Mouse (Mus musculus) heart, embryonic 16.5 days (tissue): ENCODE measurements around the gene Olfr96. TPM values are rescaled to one million over a fixed set of nuclear protein-coding genes. Genes with fewer than 3 reads are reported as not detected.

ENCODE experiments used
- ATAC-seq: fragments of 200-750 bp; cut with Nextera tagmentation; replicated peaks from 2 replicates; pipeline ENCODE4 v1.8.0; 2017; ENCODE audit warnings: moderate number of reproducible peaks; ENCODE audit not compliant: insufficient read depth, low FRiP score; ENCODE audit errors: extremely low read depth
- H3K27ac ChIP-seq: fragments of 300-500 bp; sonication (generic); 2 replicates; pipeline ENCODE4 v1.5.1; 2014; ENCODE audit warnings: mild to moderate bottlenecking, low read length, control low read depth, moderate library complexity
- H3K27me3 ChIP-seq: fragments of 300-500 bp; sonication (generic); 2 replicates; pipeline ENCODE4 v1.6.1; 2014; ENCODE audit warnings: low read length, mixed read lengths; ENCODE audit not compliant: control insufficient read depth, insufficient read depth
- H3K36me3 ChIP-seq: fragments of 300-500 bp; sonication (generic); 2 replicates; pipeline ENCODE4 v1.6.1; 2014; ENCODE audit not compliant: control insufficient read depth, insufficient read depth
- H3K4me1 ChIP-seq: fragments of 300-500 bp; sonication (generic); 2 replicates; pipeline ENCODE4 v1.6.1; 2014; ENCODE audit warnings: low read length, mixed read lengths; ENCODE audit not compliant: control insufficient read depth, insufficient read depth
- H3K4me2 ChIP-seq: fragments of 300-500 bp; sonication (generic); 2 replicates; pipeline ENCODE4 v1.6.1; 2014; ENCODE audit warnings: low read depth, mild to moderate bottlenecking, control low read depth, low read length
- H3K4me3 ChIP-seq: fragments of 300-500 bp; sonication (generic); 2 replicates; pipeline ENCODE4 v1.5.1; 2014; ENCODE audit warnings: mild to moderate bottlenecking, control low read depth, low read length
- H3K9ac ChIP-seq: fragments of 300-500 bp; sonication (generic); 2 replicates; pipeline ENCODE4 v1.6.1; 2014; ENCODE audit warnings: low read length, control low read depth
- H3K9me3 ChIP-seq: fragments of 300-500 bp; sonication (generic); replicated peaks from 2 replicates; pipeline ENCODE4 v1.6.1; 2016; ENCODE audit warnings: low read length; ENCODE audit not compliant: control insufficient read depth
- WGBS: fragments of 180-500 bp; shearing (Covaris S2); extraction: QIAGEN DNeasy Blood & Tissue Kit; methylation state at CpG from one replicate; pipeline ENCODE4 v1.1.7; 2014; 5-methylcytosine and 5-hydroxymethylcytosine counted together
- polyA plus RNA-seq: library from polyadenylated mRNA; unstranded; fragments of >200 nt; fragmentation: Nextera tagmentation; extraction: Ambion mirVana; gene quantifications from 2 replicates; pipeline ENCODE4 v1.2.1, GENCODE M21; 2015

Olfr96 gene
- not detected in 2 replicates for polyA plus RNA-seq

DNA sequence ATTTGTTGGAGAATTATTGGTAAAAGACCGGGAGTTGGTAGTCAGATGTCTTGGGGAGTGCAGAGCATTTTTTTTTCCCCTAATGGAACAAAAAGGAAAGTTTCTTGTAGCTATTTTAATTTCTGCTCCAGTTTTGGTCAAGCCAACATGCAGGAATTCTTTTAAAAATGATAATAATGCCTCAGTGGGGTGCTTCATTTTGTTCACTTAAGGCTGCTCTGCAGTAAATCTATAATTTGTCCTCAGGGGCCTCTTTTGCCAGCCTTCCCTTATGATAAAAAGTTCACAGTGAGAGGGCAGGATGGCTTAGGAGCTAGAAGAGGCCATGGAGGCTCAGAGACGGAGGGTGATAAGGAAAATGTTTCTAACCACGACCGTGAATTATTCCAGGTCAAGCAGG, at the start of gene Olfr96:
TSS of gene Olfr96 (plus strand) at position 301 of the 400 bp plus-strand sequence.
- Histone ChIP-seq H3K4me3 (no peak within 1 kb of the TSS), H3K27ac (no peak within 1 kb of the TSS), H3K9me3 (0 out of 2 replicates have a peak, but pooled peaks cover 2% of the 10 kb centered on the region), H3K27me3 (no peaks in the 10 kb centered on the region), H3K9ac (no peak within 1 kb of the TSS), H3K36me3 (no peaks in the 10 kb centered on the region), H3K4me1 (no peaks in the 10 kb centered on the region), H3K4me2 (no peak within 1 kb of the TSS)
- 50% methylated on average over 4 of the region's 4 CpGs for WGBS
- ATAC-seq: no peak

DNA sequence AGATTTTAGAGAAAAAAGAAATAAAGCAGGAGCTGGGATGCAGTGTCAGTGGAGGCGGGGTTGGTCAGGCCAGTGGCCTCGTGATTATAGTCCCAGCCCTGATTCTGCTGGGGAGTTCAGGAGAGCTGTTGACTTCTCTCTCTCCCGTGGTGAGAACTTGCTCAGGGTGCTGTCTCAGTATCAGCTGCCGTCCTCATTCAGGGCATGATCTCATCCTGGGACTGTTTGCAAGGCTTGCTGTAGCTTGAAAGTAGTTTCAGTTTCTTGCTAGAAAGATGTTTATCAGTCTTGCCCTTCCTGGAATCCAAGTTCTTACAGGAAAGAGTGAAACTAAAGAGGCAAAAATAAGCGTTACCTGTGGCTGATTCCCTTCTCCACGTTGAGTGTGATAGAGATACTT, 34.5 kb upstream of the Olfr96 start:
- Histone ChIP-seq H3K4me3 (no peak overlapping the region), H3K27me3 (no peaks in the 10 kb centered on the region), H3K4me1 (no peaks in the 10 kb centered on the region), H3K27ac (no peak overlapping the region), H3K4me2 (no peak overlapping the region), H3K9ac (no peak overlapping the region), H3K9me3 (no peaks in the 10 kb centered on the region), H3K36me3 (no peaks in the 10 kb centered on the region)
- WGBS: 24% methylated on average over 6 of the region's 6 CpGs
- ATAC-seq: no peak

DNA sequence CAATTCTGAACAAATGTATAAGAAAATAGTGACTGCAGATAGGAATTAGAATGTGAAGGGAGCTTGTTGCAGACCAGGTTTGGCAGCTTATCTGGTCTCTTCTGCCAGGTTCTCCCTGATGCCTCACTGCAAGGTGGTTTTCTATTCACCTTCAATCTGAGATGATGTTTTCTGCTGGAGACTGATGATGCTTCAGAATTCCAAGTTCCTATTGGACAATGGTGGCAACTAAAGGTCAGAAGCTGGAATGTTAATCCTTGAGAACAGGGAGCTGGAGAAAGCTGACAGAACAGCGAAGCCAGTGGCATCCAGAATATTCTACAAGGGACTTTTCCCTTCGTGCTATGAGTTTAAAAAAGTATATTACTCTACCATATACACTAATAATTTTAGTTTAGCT, 29.2 kb upstream of the Olfr96 start:
- WGBS: 42% methylated on average over 2 of the region's 2 CpGs
- Histone ChIP-seq H3K4me3 (no peak overlapping the region), H3K36me3 (no peaks in the 10 kb centered on the region), H3K9me3 (no peaks in the 10 kb centered on the region), H3K27me3 (peaks cover 12% of the 10 kb centered on the region), H3K4me2 (no peak overlapping the region), H3K27ac (no peak overlapping the region), H3K4me1 (no peaks in the 10 kb centered on the region), H3K9ac (no peak overlapping the region)
- ATAC-seq: no peak

DNA sequence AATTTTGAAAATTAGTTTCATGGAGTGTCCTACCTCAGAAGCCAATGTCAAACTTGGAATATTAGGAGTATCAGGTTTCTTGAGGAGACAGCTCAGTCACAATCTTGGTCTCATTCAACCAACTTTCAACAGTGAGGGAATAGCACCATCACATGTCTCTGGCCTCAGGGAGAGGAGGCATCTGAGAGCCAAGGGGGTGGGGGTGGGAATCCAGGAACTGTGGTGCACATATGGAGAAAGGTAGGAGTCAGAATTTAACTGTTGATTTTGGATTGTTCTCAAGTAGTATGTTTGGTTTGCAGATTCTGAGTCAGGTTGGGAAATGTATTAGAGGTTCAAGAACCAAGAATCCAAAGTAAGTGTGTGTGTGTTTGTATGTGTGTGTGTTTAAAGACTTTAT, 26.9 kb upstream of the Olfr96 start:
- H3K4me3 ChIP-seq: no peak overlapping the region
- ATAC-seq: no peak
- no peaks in the 10 kb centered on the region for H3K9me3 ChIP-seq
- H3K36me3 ChIP-seq: no peaks in the 10 kb centered on the region
- H3K27me3 ChIP-seq: peaks cover 33% of the 10 kb centered on the region
- H3K4me1 ChIP-seq: peaks cover 4% of the 10 kb centered on the region; the same call in 1 of the 2 replicates
- H3K9ac ChIP-seq: no peak overlapping the region
- H3K27ac ChIP-seq: no peak overlapping the region
- no peak overlapping the region for H3K4me2 ChIP-seq

DNA sequence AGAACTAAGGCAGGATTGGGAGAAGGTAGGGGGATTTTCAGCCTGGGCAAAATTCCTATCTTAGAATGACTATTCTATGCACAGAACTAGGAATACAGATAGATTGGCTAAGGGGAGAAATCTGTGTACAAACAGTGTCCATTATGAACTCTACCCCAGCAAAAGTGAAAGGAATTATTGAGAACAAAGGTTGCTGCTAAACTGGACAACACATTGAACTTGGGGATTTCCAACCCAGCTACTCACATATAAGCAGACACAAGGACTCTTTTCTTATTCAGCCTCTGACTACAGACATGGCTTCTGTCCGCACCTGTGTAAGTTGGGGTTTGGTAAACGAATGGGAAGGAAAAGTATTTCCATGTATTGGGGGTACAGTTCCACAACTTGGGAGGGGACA, 26.3 kb upstream of the Olfr96 start, which contains the start of gene Ubd:
TSS of gene Ubd (plus strand) at position 237 of the 400 bp plus-strand sequence.
- ATAC-seq: no peak
- no peaks in the 10 kb centered on the region for H3K36me3 ChIP-seq
- no peak within 1 kb of the TSS for H3K4me2 ChIP-seq
- no peaks in the 10 kb centered on the region for H3K9me3 ChIP-seq
- H3K27me3 ChIP-seq: peaks cover 35% of the 10 kb centered on the region
- no peak within 1 kb of the TSS for H3K9ac ChIP-seq
- peaks cover 4% of the 10 kb centered on the region; the same call in 1 of the 2 replicates for H3K4me1 ChIP-seq
- H3K4me3 ChIP-seq: no peak within 1 kb of the TSS
- no peak within 1 kb of the TSS for H3K27ac ChIP-seq
- WGBS: 63% methylated on average over 2 of the region's 2 CpGs

DNA sequence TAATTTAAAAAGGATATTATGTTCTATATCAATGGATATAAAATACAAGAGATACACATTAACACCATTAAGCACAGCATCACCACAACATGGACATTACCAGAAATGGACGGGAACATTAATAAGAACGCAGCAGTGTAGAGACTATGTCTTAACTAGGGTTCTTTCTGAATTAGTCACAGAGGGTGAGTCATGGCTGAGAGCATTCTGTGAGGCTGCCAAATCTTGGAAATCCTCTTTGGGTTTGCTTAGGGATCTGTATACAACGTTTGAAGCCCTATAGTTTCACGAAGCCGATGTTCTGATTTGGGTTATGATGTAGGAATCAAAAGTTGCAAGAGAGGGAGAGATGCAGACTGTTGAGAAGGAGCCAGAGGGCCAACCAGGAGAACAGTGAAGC, 25.2 kb upstream of the Olfr96 start:
- Histone ChIP-seq H3K9ac (no peak overlapping the region), H3K9me3 (no peaks in the 10 kb centered on the region), H3K4me3 (no peak overlapping the region), H3K27ac (no peak overlapping the region), H3K4me2 (no peak overlapping the region), H3K4me1 (peaks cover 4% of the 10 kb centered on the region; the same call in 1 of the 2 replicates), H3K27me3 (peaks cover 42% of the 10 kb centered on the region), H3K36me3 (no peaks in the 10 kb centered on the region)
- 75% methylated on average over 5 of the region's 5 CpGs for WGBS
- no peak for ATAC-seq

DNA sequence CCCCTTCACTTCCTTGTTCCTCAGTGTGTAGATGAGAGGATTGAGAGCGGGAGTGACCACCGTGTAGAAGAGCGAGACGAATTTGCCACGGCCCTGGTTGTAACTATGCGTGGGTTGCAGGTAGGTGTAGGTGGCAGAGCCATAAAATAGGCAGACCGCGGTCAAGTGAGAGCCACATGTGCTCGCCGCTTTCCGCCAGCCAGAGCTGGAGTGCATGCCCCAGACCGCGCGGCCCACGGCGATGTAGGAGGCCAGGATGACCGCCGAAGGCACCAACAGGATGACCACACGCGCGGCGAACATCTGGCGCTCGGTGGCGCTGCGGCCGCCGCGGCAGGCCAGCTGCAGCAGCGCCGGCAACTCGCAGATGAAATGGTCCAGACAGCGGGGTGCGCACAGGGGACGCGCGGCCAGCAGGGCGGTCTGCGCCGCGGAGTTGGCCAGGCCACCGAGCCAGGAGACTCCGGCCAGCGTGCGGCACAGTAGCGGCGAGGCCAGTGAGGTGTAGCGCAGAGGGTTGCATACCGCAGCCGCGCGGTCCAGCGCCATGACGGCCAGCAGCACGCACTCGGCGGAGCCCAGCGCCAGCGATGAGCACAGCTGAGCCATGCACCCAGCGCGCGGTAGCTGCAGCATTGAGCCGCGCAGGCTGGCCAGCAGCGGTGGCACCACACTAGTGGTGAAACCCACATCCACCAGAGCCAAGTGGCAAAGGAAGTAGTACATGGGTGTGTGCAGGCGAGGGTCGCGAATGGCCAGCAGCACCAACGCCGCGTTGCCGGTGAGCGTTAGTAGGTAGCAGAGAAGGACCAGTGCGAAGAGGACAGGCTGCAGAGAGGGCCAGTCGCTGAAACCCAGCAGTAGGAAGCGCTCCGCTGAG, 22.9 kb upstream of the Olfr96 start:
- Histone ChIP-seq H3K4me1 (peaks cover 4% of the 10 kb centered on the region; the same call in 1 of the 2 replicates), H3K27me3 (peaks cover 42% of the 10 kb centered on the region), H3K9ac (no peak overlapping the region), H3K36me3 (no peaks in the 10 kb centered on the region), H3K9me3 (no peaks in the 10 kb centered on the region), H3K4me2 (peak overlapping the region; percentile 73), H3K4me3 (peak overlapping the region; percentile 49), H3K27ac (no peak overlapping the region)
- WGBS: 1% methylated on average over 74 of the region's 77 CpGs
- peak; percentile 49; the same call in 1 of the 2 replicates for ATAC-seq

DNA sequence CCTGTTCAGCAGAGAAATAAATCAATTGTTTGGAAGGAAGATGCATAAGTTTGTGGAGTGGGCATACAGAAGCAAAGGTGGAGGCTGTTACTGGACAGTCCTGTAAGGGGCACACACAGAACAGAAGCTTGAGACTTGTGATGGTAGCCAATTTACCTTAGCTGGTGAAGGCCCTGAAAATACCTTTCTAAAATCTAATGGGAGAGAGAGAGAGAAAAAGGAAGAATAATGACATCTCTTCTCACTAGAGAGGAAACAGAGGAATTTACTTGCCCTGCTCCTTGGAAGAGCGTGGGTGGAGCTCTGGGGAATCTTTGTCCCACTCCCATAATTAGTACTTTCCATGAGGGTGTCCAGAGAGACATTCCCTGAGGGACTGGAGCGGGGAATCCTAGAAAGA, 19.1 kb upstream of the Olfr96 start, which contains the start of gene Olfr94:
TSS of gene Olfr94 (minus strand) at position 101 of the 400 bp plus-strand sequence.
- no peaks in the 10 kb centered on the region for H3K36me3 ChIP-seq
- H3K9me3 ChIP-seq: no peaks in the 10 kb centered on the region
- no peak for ATAC-seq
- H3K4me3 ChIP-seq: no peak within 1 kb of the TSS
- H3K4me1 ChIP-seq: peaks cover 4% of the 10 kb centered on the region; the same call in 1 of the 2 replicates
- peaks cover 31% of the 10 kb centered on the region for H3K27me3 ChIP-seq
- 68% methylated on average over 2 of the region's 2 CpGs for WGBS
- no peak within 1 kb of the TSS for H3K9ac ChIP-seq
- no peak within 1 kb of the TSS for H3K4me2 ChIP-seq
- H3K27ac ChIP-seq: no peak within 1 kb of the TSS

DNA sequence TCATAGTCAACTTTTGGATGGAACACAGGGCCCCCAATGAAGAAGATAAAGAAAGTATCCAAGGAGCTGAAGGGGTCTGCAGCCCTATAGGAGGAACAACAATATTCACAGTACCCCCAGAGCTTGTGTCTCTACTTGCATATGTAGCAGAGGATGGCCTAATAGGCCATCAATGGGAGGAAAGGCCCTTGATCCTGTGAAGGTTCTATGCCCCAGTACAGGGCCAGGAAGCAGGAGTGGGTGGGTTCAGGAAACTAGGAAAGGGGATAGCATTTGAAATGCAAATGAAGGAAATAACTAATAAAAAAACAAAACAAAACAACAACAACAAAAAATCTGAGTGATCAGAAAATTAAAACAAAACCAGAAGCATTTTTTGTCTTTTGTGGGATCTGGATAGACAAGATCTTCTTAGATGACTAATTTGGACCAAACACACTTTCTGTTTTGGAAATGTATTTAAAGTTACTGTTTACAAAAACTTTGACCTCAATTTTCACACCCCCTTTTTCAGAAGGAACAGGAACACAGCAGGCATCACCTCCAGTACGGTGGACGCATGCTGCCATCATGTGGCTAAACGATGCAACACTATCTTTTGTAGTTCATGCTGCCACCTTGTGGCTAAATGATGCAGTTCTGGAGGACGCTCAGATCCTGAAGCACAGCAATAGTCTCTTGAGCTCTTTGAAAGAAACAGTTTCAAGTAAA, 16.6 kb upstream of the Olfr96 start:
- no peak overlapping the region for H3K9ac ChIP-seq
- no peaks in the 10 kb centered on the region for H3K4me1 ChIP-seq
- WGBS: 1% methylated on average over 4 of the region's 4 CpGs
- H3K4me3 ChIP-seq: no peak overlapping the region
- no peaks in the 10 kb centered on the region for H3K9me3 ChIP-seq
- H3K36me3 ChIP-seq: no peaks in the 10 kb centered on the region
- H3K4me2 ChIP-seq: no peak overlapping the region
- H3K27me3 ChIP-seq: peaks cover 10% of the 10 kb centered on the region
- no peak for ATAC-seq
- H3K27ac ChIP-seq: no peak overlapping the region
